Mouse (Mus musculus): ENCODE results near the gene B130006D01Rik. TPM values are rescaled to one million over a fixed set of nuclear protein-coding genes. Genes with fewer than 3 reads are reported as not detected.

B130006D01Rik gene
- polyA plus RNA-seq, 1 experiment from 2014 or later: 2.5 TPM

- Histone ChIP-seq H3K36me3 (no peaks in the 10 kb centered on the region), H3K9ac (replicated peaks) (peak overlapping the region; percentile 98), H3K4me1 (replicated peaks) (peaks cover 28% of the 10 kb centered on the region), H3K27me3 (no peaks in the 10 kb centered on the region), H3K4me2 (peak overlapping the region; percentile 97), H3K27ac (no peak overlapping the region), H3K4me3 (replicated peaks) (peak overlapping the region; percentile 91), H3K9me3 (no peaks in the 10 kb centered on the region)
- 49% methylated on average over 7 of the region's 7 CpGs for WGBS
- ATAC-seq (ENCODE audit: insufficient number of reproducible peaks, insufficient read depth, low FRiP score, low TSS enrichment, low read depth): no peak
Observed at GRCm38 (mm10) chr11:95714411-95714810, 9.0 kb upstream of the B130006D01Rik start.

- H3K9me3 ChIP-seq: no peaks in the 10 kb centered on the region
- H3K4me2 ChIP-seq: no peak overlapping the region
- H3K9ac ChIP-seq (replicated peaks): no peak overlapping the region
- H3K27ac ChIP-seq: no peak overlapping the region
- no peak overlapping the region for H3K4me3 ChIP-seq (replicated peaks)
- peaks cover 28% of the 10 kb centered on the region for H3K4me1 ChIP-seq (replicated peaks)
- H3K27me3 ChIP-seq: no peaks in the 10 kb centered on the region
- no peak for ATAC-seq (ENCODE audit: insufficient number of reproducible peaks, insufficient read depth, low FRiP score, low TSS enrichment, low read depth)
- WGBS: 71% methylated on average over 8 of the region's 8 CpGs
- H3K36me3 ChIP-seq: no peaks in the 10 kb centered on the region
Observed at GRCm38 (mm10) chr11:95716136-95716535, 7.3 kb upstream of the B130006D01Rik start.

GRCm38 (mm10) chr11:95719356-95719755 lies 4.0 kb upstream of the B130006D01Rik start:
- Histone ChIP-seq H3K4me1 (replicated peaks) (peaks cover 20% of the 10 kb centered on the region), H3K4me3 (replicated peaks) (no peak overlapping the region), H3K27me3 (no peaks in the 10 kb centered on the region), H3K36me3 (no peaks in the 10 kb centered on the region), H3K9ac (replicated peaks) (no peak overlapping the region), H3K9me3 (no peaks in the 10 kb centered on the region), H3K4me2 (no peak overlapping the region), H3K27ac (no peak overlapping the region)
- no peak for ATAC-seq (ENCODE audit: insufficient number of reproducible peaks, insufficient read depth, low FRiP score, low TSS enrichment, low read depth)
- WGBS: 92% methylated on average over 3 of the region's 3 CpGs

- Histone ChIP-seq H3K27me3 (no peaks in the 10 kb centered on the region), H3K9ac (replicated peaks) (no peak overlapping the region), H3K4me1 (replicated peaks) (no peaks in the 10 kb centered on the region), H3K27ac (no peak overlapping the region), H3K4me2 (no peak overlapping the region), H3K36me3 (no peaks in the 10 kb centered on the region; the same call in 1 of the 2 replicates), H3K4me3 (replicated peaks) (no peak overlapping the region), H3K9me3 (no peaks in the 10 kb centered on the region)
- WGBS: 94% methylated on average over 4 of the region's 4 CpGs
- ATAC-seq (ENCODE audit: insufficient number of reproducible peaks, insufficient read depth, low FRiP score, low TSS enrichment, low read depth): no peak
Observed at GRCm38 (mm10) chr11:95724466-95724865, 1.1 kb downstream of the B130006D01Rik start.

GRCm38 (mm10) chr11:95726156-95726555 lies 2.8 kb downstream of the B130006D01Rik start:
- Histone ChIP-seq H3K4me3 (replicated peaks) (no peak overlapping the region), H3K36me3 (no peaks in the 10 kb centered on the region; the same call in 1 of the 2 replicates), H3K9ac (replicated peaks) (no peak overlapping the region), H3K9me3 (no peaks in the 10 kb centered on the region), H3K4me1 (replicated peaks) (no peaks in the 10 kb centered on the region), H3K27ac (no peak overlapping the region), H3K27me3 (no peaks in the 10 kb centered on the region), H3K4me2 (no peak overlapping the region)
- ATAC-seq (ENCODE audit: insufficient number of reproducible peaks, insufficient read depth, low FRiP score, low TSS enrichment, low read depth): no peak
- WGBS: 79% methylated on average over 4 of the region's 4 CpGs

GRCm38 (mm10) chr11:95727947-95728346 lies 4.6 kb downstream of the B130006D01Rik start:
- 92% methylated on average over 5 of the region's 5 CpGs for WGBS
- H3K27ac ChIP-seq: no peak overlapping the region
- H3K36me3 ChIP-seq: no peaks in the 10 kb centered on the region; the same call in 1 of the 2 replicates
- no peak overlapping the region for H3K4me3 ChIP-seq (replicated peaks)
- ATAC-seq (ENCODE audit: insufficient number of reproducible peaks, insufficient read depth, low FRiP score, low TSS enrichment, low read depth): no peak
- no peaks in the 10 kb centered on the region for H3K4me1 ChIP-seq (replicated peaks)
- no peak overlapping the region for H3K4me2 ChIP-seq
- no peaks in the 10 kb centered on the region for H3K9me3 ChIP-seq
- H3K9ac ChIP-seq (replicated peaks): no peak overlapping the region
- H3K27me3 ChIP-seq: no peaks in the 10 kb centered on the region

- H3K27me3 ChIP-seq: no peaks in the 10 kb centered on the region
- no peak overlapping the region for H3K4me2 ChIP-seq
- H3K4me3 ChIP-seq (replicated peaks): no peak overlapping the region
- no peaks in the 10 kb centered on the region; the same call in 1 of the 2 replicates for H3K36me3 ChIP-seq
- no peaks in the 10 kb centered on the region for H3K4me1 ChIP-seq (replicated peaks)
- no peak for ATAC-seq (ENCODE audit: insufficient number of reproducible peaks, insufficient read depth, low FRiP score, low TSS enrichment, low read depth)
- no peak overlapping the region for H3K9ac ChIP-seq (replicated peaks)
- H3K27ac ChIP-seq: no peak overlapping the region
- 86% methylated on average over 12 of the region's 12 CpGs for WGBS
- H3K9me3 ChIP-seq: no peaks in the 10 kb centered on the region
Observed at GRCm38 (mm10) chr11:95728916-95729907, 5.8 kb downstream of the B130006D01Rik start.

GRCm38 (mm10) chr11:95734485-95734884 lies 11.1 kb downstream of the B130006D01Rik start:
- no peak for ATAC-seq (ENCODE audit: insufficient number of reproducible peaks, insufficient read depth, low FRiP score, low TSS enrichment, low read depth)
- Histone ChIP-seq H3K4me2 (no peak overlapping the region), H3K27ac (no peak overlapping the region), H3K9ac (replicated peaks) (no peak overlapping the region), H3K4me3 (replicated peaks) (no peak overlapping the region), H3K4me1 (replicated peaks) (no peaks in the 10 kb centered on the region), H3K9me3 (peaks cover 7% of the 10 kb centered on the region; the same call in 1 of the 2 replicates), H3K27me3 (no peaks in the 10 kb centered on the region), H3K36me3 (no peaks in the 10 kb centered on the region)
- WGBS: 88% methylated on average over 2 of the region's 2 CpGs

- Histone ChIP-seq H3K27ac (no peak overlapping the region), H3K27me3 (no peaks in the 10 kb centered on the region), H3K36me3 (0 out of 2 replicates have a peak, but pooled peaks cover 4% of the 10 kb centered on the region), H3K4me2 (no peak overlapping the region), H3K9ac (replicated peaks) (no peak overlapping the region), H3K4me3 (replicated peaks) (no peak overlapping the region), H3K4me1 (replicated peaks) (no peaks in the 10 kb centered on the region), H3K9me3 (peaks cover 7% of the 10 kb centered on the region; the same call in 1 of the 2 replicates)
- 94% methylated on average over 3 of the region's 3 CpGs for WGBS
- ATAC-seq (ENCODE audit: insufficient number of reproducible peaks, insufficient read depth, low FRiP score, low TSS enrichment, low read depth): no peak
Observed at GRCm38 (mm10) chr11:95737811-95738210, 14.4 kb downstream of the B130006D01Rik start.

- Histone ChIP-seq H3K9ac (replicated peaks) (no peak overlapping the region), H3K36me3 (peaks cover 19% of the 10 kb centered on the region), H3K9me3 (0 out of 2 replicates have a peak, but pooled peaks cover 6% of the 10 kb centered on the region), H3K4me3 (replicated peaks) (no peak overlapping the region), H3K27ac (no peak overlapping the region), H3K27me3 (no peaks in the 10 kb centered on the region), H3K4me2 (no peak overlapping the region), H3K4me1 (replicated peaks) (peaks cover 11% of the 10 kb centered on the region; the same call in 1 of the 2 replicates)
- 100% methylated on average over 2 of the region's 2 CpGs for WGBS
- ATAC-seq (ENCODE audit: insufficient number of reproducible peaks, insufficient read depth, low FRiP score, low TSS enrichment, low read depth): no peak
Observed at GRCm38 (mm10) chr11:95744521-95744920, 21.1 kb downstream of the B130006D01Rik start.

- ATAC-seq (ENCODE audit: insufficient number of reproducible peaks, insufficient read depth, low FRiP score, low TSS enrichment, low read depth): no peak
- Histone ChIP-seq H3K4me3 (replicated peaks) (no peak overlapping the region), H3K9ac (replicated peaks) (no peak overlapping the region), H3K4me1 (replicated peaks) (peaks cover 11% of the 10 kb centered on the region; the same call in 1 of the 2 replicates), H3K27me3 (no peaks in the 10 kb centered on the region), H3K36me3 (peaks cover 34% of the 10 kb centered on the region), H3K9me3 (0 out of 2 replicates have a peak, but pooled peaks cover 6% of the 10 kb centered on the region), H3K4me2 (no peak overlapping the region), H3K27ac (no peak overlapping the region)
- WGBS: 77% methylated on average over 4 of the region's 4 CpGs
Observed at GRCm38 (mm10) chr11:95746821-95747220, 23.4 kb downstream of the B130006D01Rik start.
